Mouse (Mus musculus): ENCODE results near the gene Fbxo34.

GRCm38 (mm10) chr14:47533365-47534175 is 83.3 kb downstream of the Fbxo34 start:
- TF ChIP-seq POLR2A (IDR thresholded peaks at IDR 0.05; ENCODE audit: borderline replicate concordance, control insufficient read depth, low read depth, low read length): no peak
- TF ChIP-seq CTCF (IDR thresholded peaks at IDR 0.05; ENCODE audit: control insufficient read depth, insufficient read depth, low read length): no peak
